ENCODE assay signal across 15 mouse cellular contexts in the genomic region with DNA sequence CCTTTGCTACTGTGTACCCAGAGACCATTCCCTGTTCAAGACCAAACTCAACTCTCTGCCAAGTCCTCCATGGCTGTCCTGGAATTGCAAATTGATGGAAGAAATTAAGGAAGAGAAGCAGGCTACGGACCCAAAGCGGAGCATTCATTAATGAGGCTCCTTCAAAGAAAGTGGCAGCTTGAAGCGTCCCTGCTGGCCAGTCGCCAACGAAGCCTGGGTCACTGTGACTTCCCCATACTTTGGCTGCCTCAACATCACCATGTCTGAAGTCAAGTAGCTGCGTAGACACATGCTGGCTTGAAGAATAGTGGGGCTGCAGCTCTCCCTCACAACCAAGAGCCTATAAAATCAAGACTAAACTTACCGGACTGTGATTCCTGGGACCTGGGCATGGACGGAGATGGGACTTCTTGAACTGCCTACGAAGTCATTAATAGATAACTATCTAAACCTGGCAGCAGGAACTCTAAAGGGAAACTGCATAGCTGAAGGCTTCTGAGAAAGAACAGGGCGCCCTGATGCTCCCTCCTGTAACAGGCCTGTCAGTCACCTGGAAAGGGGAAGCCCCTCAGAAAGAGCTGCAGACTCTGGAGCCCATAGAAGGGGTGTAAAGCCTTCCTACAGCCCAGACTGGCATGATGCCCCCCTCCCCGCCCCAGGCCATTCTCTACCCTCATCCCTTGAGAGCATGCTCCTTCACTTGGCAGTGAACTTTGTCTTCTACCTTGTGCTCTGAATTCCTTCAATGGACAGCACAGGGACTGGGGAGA.
DNase-seq lines count a peak whose midpoint lies in the region; ATAC-seq and TF ChIP-seq lines count a peak whose summit lies in the region.
"Had no signal": no experiment of that assay in that cellular context is flagged by ENCODE, and none has a peak within 500 bp of the region (broad histone marks: within the 10 kb centered on the region; RNA-seq: fewer than 3 reads in every experiment).

No protein-coding gene starts in this region.

- no peak for ATAC-seq in hindbrain, postnatal 0 days
- ATAC-seq: forebrain, embryonic 16.5 days had no signal

- H3K36me3 ChIP-seq in hindbrain, postnatal 0 days (ENCODE audit: insufficient read depth, low read length) = no peaks in the 10 kb centered on the region
- H3K36me3 ChIP-seq in hindbrain, embryonic 10.5 days = no peaks in the 10 kb centered on the region
- H3K36me3 ChIP-seq: limb, embryonic 15.5 days had no signal

- H3K4me2 ChIP-seq in hindbrain, postnatal 0 days (ENCODE audit: low read depth, low read length) = no peak overlapping the region
- H3K4me2 ChIP-seq: limb, embryonic 15.5 days had no signal

- H3K27ac ChIP-seq in hindbrain, postnatal 0 days = no peak overlapping the region
- H3K27ac ChIP-seq in hindbrain, embryonic 10.5 days = no peak overlapping the region
- H3K27ac ChIP-seq: heart, adult 2 months; layer of hippocampus, adult 2 months; limb, embryonic 15.5 days; stomach, postnatal 0 days had no signal

- TF ChIP-seq CTCF in hindbrain, postnatal 0 days (IDR thresholded peaks at IDR 0.05; ENCODE audit: low read depth) = no peak

- H3K9ac ChIP-seq in hindbrain, postnatal 0 days (replicated peaks; ENCODE audit: low read length) = no peak overlapping the region
- H3K9ac ChIP-seq: limb, embryonic 15.5 days had no signal

- no peaks in the 10 kb centered on the region for H3K9me3 ChIP-seq in hindbrain, postnatal 0 days (ENCODE audit: low read length)
- no peaks in the 10 kb centered on the region for H3K9me3 ChIP-seq in hindbrain, embryonic 10.5 days
- H3K9me3 ChIP-seq: limb, embryonic 15.5 days had no signal

- H3K27me3 ChIP-seq in hindbrain, postnatal 0 days (ENCODE audit: insufficient read depth, low read length) = no peaks in the 10 kb centered on the region
- H3K27me3 ChIP-seq in hindbrain, embryonic 10.5 days (ENCODE audit: insufficient read depth, poor library complexity, severe bottlenecking) = no peaks in the 10 kb centered on the region
- H3K27me3 ChIP-seq: limb, embryonic 15.5 days had no signal

- 50% methylated on average over 11 of the region's 11 CpGs for WGBS in hindbrain, postnatal 0 days
- WGBS in hindbrain, embryonic 10.5 days = 89% methylated on average over 11 of the region's 11 CpGs

- DNase-seq in hindbrain, postnatal 0 days (ENCODE audit: low spot score) = peak; percentile 41
- no peak for DNase-seq in hindbrain, embryonic 10.5 days (ENCODE audit: low spot score)
- DNase-seq in ovary, postnatal 36 days (ENCODE audit: low spot score) = peak; percentile 11
- no peak for DNase-seq in ovary, postnatal 14 days (ENCODE audit: low spot score)
- peak; percentile 76 for DNase-seq in kidney, adult 9 months
- no peak for DNase-seq in B cell, adult 2 months
- DNase-seq in urinary bladder, postnatal 25 days (ENCODE audit: low spot score) = no peak
- DNase-seq: adrenal gland, postnatal 25 days; heart, adult 2 months; lung, adult 18-20 months; thymus, postnatal 25 days had no signal

- H3K4me3 ChIP-seq in hindbrain, postnatal 0 days (ENCODE audit: low read length) = no peak overlapping the region
- no peak overlapping the region for H3K4me3 ChIP-seq in hindbrain, embryonic 10.5 days
- H3K4me3 ChIP-seq: heart, adult 2 months; layer of hippocampus, adult 2 months; limb, embryonic 15.5 days had no signal

- no peaks in the 10 kb centered on the region for H3K4me1 ChIP-seq in hindbrain, postnatal 0 days (ENCODE audit: insufficient read depth, low read length)
- no peaks in the 10 kb centered on the region for H3K4me1 ChIP-seq in hindbrain, embryonic 10.5 days (replicated peaks)
- H3K4me1 ChIP-seq: limb, embryonic 15.5 days had no signal

Comparison
In these comparisons a context has a peak if more than half of its experiments do, and no peak if none do; other contexts are left out.
1. DNase-seq: peak in hindbrain, postnatal 0 days (single experiment), ovary, postnatal 36 days (single experiment) and kidney, adult 9 months (single experiment); none in hindbrain, embryonic 10.5 days (single experiment), ovary, postnatal 14 days (single experiment), B cell, adult 2 months (0 of 2) and urinary bladder, postnatal 25 days (single experiment).